Mouse (Mus musculus): ENCODE measurements at regions not wholly inside any gene's neighbourhood (a gene's known extent, or its start where the extent isn't known, plus 50 kb on each side); places are given as distances from the start of the nearest gene placed in this dataset.
A peak's percentile ranks its signal among the peaks of the same experiment; 100 is the strongest.

DNA sequence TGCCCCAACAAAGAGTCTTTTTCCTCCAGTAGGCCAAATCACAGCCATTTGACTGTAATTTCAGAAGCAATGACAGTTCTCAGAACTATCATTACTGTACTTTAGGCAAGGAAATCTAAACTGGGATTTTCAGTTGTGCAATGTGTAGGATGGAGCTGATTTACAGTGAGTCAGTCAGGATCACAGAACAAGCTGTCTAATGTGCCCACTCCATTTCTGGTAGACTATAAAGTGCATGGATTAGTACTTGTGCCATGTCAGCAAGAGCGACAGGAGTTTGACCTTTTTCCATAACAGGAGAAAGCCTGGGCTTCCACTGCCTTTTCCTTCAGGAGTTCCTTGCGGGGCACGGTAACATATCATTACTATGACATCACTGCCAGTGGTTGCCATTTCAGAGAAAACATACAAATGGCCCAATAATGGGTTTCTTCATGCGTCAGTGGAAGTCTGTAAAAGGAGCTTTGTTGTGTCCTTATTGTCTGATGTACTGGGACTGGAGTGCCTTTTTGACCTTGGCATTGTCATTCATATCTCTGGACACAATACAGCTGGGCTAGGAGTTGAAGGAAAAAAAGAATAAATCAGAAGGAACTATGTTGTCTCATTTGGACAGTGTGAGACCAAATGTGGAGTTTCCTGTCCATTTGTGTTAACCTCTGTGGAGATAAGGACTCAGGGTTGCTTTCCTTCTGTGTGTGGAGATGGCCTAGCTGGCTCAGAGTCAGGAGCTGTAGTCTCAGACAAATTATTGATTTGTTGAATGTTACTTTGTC, 271.5 kb upstream of the BC052040 start:
- DNase-seq (ENCODE audit: low spot score), result peak; percentile 8

GRCm38 (mm10) chr2:115318551-115318950, 263.0 kb upstream of the BC052040 start:
- DNase-seq (ENCODE audit: low spot score), result no peak

DNA sequence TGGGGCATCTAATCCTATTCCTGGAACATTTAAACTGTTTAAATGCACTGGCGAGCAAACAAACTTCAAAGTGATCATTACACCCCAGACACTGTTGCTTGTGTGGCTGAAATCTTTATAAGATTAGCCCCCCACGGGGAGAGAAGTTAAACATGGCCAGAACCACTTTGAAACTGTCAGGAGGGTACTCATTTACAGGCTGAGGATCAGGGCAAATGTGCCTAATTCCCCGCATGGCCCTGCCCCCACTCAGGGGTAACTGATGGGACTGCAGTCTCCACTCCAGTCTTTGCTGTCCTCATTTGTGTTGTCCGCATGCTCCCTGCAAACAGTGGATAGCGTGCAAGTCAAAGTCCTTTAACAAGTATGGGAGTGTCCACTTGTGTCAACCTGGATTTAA, 258.9 kb upstream of the BC052040 start:
- no peak for DNase-seq (ENCODE audit: low spot score)

DNA sequence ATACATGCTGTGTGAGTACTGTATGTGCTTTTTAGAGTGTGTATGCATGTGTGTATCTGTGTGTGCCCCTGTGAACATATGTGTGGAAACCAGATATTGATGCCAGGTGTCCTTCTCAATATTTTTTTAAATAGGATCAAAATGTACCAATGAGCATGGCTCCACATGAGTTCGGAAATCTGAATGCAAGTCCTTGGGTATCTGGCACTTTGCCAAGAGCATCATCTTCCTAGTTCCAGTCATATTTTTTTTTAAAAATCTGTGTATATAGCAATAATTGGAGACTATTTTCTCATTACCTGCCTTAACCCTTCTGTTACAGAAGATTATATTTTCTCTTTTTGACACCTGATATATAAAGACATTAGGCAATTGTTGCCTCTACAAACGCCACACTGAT, 255.0 kb upstream of the BC052040 start:
- no peak for DNase-seq (ENCODE audit: low spot score)

DNA sequence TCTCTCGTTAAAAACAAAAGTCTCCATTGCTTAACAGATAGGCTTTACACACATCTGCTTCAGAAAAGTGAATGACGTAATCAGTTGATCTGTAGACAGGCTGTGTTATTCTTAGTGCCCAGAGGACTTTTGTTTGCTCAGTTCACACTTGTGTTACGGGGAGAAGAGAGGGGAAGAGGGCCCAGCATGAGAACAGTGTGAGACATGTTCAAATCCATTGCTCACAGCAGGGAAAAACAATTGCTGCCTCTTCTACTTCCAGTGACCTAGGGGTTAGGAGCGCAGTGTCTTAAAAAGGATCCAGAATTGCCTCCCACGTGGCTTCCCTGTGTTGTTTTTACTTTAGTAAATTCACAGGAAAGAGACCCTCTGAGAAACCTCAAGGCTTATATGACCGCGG, 243.3 kb upstream of the BC052040 start:
- DNase-seq (ENCODE audit: low spot score), result peak; percentile 42

DNA sequence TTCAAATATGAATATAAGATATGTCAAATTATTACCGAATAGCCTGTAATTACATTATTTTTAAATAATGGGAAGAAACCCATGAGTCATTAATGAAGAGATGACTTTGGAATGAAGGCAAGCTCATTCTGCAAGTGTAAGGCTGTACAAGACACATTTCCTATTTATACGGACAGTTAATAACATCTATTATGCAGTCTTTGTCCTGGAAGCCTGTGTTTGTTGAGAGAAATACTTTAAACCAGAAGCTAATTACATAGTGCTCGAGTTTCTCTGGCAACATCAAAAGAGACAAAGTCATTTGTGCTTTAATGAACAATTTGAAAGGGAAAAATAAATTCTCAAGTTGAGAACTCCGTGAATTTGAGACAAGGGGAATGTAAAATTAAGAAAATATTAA, 242.5 kb upstream of the BC052040 start:
- no peak for DNase-seq (ENCODE audit: low spot score)

GRCm38 (mm10) chr2:115342360-115342759, 239.2 kb upstream of the BC052040 start:
- DNase-seq (ENCODE audit: low spot score), result no peak

- peak; percentile 11 for DNase-seq (ENCODE audit: low spot score)
These were observed 235.0 kb upstream of the BC052040 start for GRCm38 (mm10) chr2:115346551-115346950.

- DNase-seq (ENCODE audit: low spot score), result no peak
These were observed 233.3 kb upstream of the BC052040 start for GRCm38 (mm10) chr2:115348263-115348662.

DNA sequence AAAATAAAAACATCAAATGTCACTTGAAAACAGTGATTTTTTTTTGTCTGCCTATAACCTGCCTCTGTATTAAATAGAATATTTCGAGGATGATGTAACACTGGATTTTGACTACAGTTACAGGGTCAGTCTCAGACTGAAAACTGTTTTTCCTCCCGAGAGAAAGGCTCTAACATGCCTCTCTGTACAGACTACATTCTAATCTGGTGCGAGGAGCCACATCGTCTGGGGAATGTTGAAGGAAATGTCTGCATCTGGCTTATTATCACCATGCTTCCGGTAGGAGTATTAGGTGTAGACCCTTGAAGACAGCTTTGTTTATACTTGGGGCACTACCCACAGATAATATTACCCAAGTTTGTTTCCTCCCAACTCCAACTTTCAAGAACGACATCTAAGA, 210.4 kb upstream of the BC052040 start:
- no peak for DNase-seq (ENCODE audit: low spot score)

GRCm38 (mm10) chr2:115375336-115375735, 206.2 kb upstream of the BC052040 start:
- no peak for DNase-seq (ENCODE audit: low spot score)

DNA sequence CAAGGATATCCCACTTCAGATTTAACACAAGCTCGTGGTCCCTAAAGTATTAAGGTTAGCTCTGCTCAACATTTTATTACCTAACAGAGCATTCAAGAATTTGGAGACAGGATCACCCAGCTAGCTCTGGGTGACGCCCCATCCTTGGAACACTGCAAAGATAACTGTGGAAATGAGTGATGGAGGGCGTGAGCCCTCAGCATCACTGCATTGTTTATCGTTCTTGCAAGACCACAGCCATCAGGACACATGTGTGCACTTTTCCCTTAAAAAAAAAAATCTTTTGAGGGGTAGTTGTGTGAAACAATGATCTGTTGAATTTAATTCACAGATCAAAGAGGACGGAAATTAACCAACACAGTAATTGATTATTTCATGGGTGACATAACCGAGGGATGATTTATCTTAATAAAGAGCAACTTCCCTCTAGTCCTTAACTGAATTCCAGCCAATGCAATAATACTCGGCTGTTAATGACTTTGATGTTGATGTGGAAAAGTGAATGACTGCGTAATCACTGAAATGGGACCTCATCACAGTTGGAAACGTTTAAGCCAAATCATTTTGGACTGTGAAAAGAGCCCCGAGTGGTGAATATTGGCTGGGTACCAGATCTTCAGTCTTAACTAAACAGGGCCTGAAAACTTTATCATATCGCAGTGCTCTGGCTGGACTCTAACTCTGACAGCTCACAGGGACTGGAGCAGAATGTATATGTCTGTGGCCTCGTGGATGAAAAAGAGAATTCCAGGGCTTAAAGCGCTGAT, 196.9 kb upstream of the BC052040 start:
- DNase-seq (ENCODE audit: low spot score), result no peak

- DNase-seq (ENCODE audit: low spot score), result no peak
These were observed 196.0 kb upstream of the BC052040 start for GRCm38 (mm10) chr2:115385207-115386168.

DNA sequence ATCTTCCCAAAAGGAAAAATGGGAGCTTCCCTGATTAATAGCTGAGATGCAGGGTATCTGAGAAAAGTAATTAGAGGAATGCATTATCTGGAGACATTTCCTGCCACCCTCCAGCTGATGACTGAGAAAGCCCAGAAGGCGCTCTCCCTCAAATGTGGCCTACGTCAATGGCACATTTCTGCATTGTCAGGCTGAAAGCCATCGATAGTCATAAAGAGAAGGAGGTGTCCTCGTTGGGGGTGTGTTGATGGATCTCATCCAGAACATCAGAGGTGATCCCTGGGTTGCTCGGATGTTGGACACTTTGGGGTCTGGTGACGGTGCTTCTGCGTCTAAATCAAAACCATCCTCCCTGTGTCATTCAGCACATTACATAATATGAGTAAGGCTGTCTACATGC, 189.9 kb upstream of the BC052040 start:
- DNase-seq (ENCODE audit: low spot score), result no peak

- no peak for DNase-seq (ENCODE audit: low spot score)
These were observed 189.3 kb upstream of the BC052040 start for GRCm38 (mm10) chr2:115392082-115392762.

GRCm38 (mm10) chr2:115394091-115394490, 187.4 kb upstream of the BC052040 start:
- DNase-seq (ENCODE audit: low spot score), result no peak

DNA sequence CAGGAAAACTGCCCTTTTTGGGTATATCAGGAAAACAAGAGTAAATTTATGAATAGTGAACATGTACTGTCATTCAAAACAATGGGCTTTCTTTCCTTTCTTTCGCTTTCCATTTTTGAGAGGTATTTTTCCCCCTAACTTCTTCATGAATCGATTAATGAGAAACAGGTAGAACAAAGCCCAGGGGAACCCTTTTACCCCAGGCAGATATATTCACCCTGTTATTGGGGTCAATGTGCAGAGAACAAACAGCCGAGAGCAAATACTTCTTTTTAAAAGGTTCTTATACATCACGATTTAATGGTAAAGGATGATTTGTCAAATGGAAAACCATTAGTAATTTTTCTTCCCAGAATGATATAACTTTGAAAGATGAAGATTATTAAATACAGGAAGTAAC, 183.0 kb upstream of the BC052040 start:
- no peak for DNase-seq (ENCODE audit: low spot score)

DNA sequence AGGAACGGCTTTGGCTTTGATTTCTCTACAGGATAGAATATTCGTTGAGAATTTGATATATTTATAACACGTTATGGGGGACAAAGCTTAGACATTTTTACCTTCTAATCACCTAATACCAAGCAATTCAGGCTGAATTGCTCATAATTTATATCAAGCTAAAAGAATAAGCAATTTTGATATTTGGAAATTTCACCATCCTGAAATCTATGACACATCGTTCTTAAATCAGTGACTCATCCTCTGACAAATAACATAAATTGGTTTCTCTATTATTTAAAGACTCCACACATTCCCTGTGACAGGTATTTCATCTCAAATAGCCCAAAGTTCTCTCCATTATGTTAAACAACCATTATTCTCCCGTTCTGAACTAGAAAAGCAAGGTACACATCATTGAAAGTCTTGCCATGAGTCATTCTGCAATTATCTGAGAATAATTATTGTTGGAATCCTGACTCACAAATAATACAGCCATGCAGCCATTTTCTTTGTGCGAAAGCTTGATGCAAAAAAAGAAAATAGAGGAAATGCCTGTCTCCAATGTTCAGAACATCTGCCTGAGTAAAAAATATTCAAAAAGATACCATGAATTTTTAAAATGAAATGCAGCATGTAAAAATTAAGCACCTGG, 182.3 kb upstream of the BC052040 start:
- DNase-seq (ENCODE audit: low spot score), result no peak

- no peak for DNase-seq (ENCODE audit: low spot score)
These were observed 181.4 kb upstream of the BC052040 start for GRCm38 (mm10) chr2:115399987-115400550.

GRCm38 (mm10) chr2:115402246-115402645, 179.3 kb upstream of the BC052040 start:
- no peak for DNase-seq (ENCODE audit: low spot score)

DNA sequence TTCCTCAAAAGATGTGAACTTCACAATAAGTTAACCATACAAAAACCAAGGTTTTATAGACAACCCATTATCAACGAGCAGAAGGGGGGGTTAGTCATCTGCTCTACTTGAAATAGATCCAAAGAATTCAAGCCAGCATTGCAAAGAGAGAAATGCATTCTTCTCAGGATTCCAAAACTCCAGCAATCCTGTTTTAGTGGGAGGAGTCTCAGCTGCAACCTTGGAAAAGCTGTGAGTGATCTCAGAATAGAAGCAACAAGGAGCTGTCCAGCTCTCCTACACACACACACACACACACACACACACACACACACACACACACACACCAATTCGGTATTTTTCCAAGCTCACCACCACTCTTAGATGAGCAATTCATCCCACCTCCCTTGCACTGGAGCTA, 149.0 kb upstream of the BC052040 start:
- peak; percentile 18 for DNase-seq (ENCODE audit: low spot score)

Data from adipocyte (in vitro differentiated cells).